Mouse (Mus musculus) neural tube, embryonic 11.5 days (tissue): ENCODE measurements around the gene Smarca5. TPM values are rescaled to one million over a fixed set of nuclear protein-coding genes. Genes with fewer than 3 reads are reported as not detected.

Source experiments
- ATAC-seq: fragments of 200-750 bp; cut with Nextera tagmentation; 2 replicates; pipeline ENCODE4 v1.8.0; 2017; ENCODE audit warnings: moderate number of reproducible peaks, mild to moderate bottlenecking, moderate TSS enrichment, moderate library complexity; ENCODE audit not compliant: insufficient read depth, low FRiP score, low TSS enrichment
- DNase-seq: peaks from one replicate; pipeline ENCODE4 v3.0.0-alpha.2; 2015; ENCODE audit warnings: low spot score
- H3K27ac ChIP-seq: fragments of 300-500 bp; sonication (generic); 2 replicates; pipeline ENCODE4 v1.5.1; 2014; ENCODE audit warnings: low read depth, mild to moderate bottlenecking, low read length
- H3K27me3 ChIP-seq: fragments of 300-500 bp; sonication (generic); 2 replicates; pipeline ENCODE4 v1.6.1; 2014; ENCODE audit warnings: mild to moderate bottlenecking, low read length, mixed read lengths; ENCODE audit not compliant: control insufficient read depth, insufficient read depth
- H3K36me3 ChIP-seq: fragments of 300-500 bp; sonication (generic); 2 replicates; pipeline ENCODE4 v1.6.1; 2014; ENCODE audit warnings: mild to moderate bottlenecking, low read length, moderate library complexity, mixed read lengths; ENCODE audit not compliant: control insufficient read depth, insufficient read depth
- H3K4me1 ChIP-seq: fragments of 300-500 bp; sonication (generic); 2 replicates; pipeline ENCODE4 v1.6.1; 2014; ENCODE audit warnings: low read length, mixed read lengths; ENCODE audit not compliant: control insufficient read depth, insufficient read depth
- H3K4me2 ChIP-seq: fragments of 300-500 bp; sonication (generic); 2 replicates; pipeline ENCODE4 v1.6.1; 2014; ENCODE audit warnings: low read depth, mild to moderate bottlenecking, moderate library complexity
- H3K4me3 ChIP-seq: fragments of 300-500 bp; sonication (generic); 2 replicates; pipeline ENCODE4 v1.5.1; 2014; ENCODE audit warnings: low read depth, low read length
- H3K9ac ChIP-seq: fragments of 300-500 bp; sonication (generic); 2 replicates; pipeline ENCODE4 v1.6.1; 2014; ENCODE audit warnings: mild to moderate bottlenecking, low read length
- H3K9me3 ChIP-seq: fragments of 300-500 bp; sonication (generic); 2 replicates; pipeline ENCODE4 v1.6.1; 2016; ENCODE audit warnings: low read length; ENCODE audit not compliant: control insufficient read depth
- WGBS: fragments of 180-500 bp; shearing (Covaris S2); extraction: QIAGEN DNeasy Blood & Tissue Kit; methylation state at CpG from one replicate; pipeline ENCODE4 v1.1.7; 2014; 5-methylcytosine and 5-hydroxymethylcytosine counted together
- polyA plus RNA-seq: library from polyadenylated mRNA; unstranded; fragments of >200 nt; fragmentation: Nextera tagmentation; extraction: Ambion mirVana; gene quantifications from 2 replicates; pipeline ENCODE4 v1.2.1, GENCODE M21; 2014

The Smarca5 gene
- polyA plus RNA-seq, 1 experiment from 2014 or later, result 153 TPM

GRCm38 (mm10) chr8:80753017-80753715, 13.9 kb upstream of the Smarca5 start:
- peak; percentile 86 for ATAC-seq
- WGBS, result 31% methylated on average over 9 of the region's 9 CpGs

GRCm38 (mm10) chr8:80752429-80752828, 13.1 kb upstream of the Smarca5 start:
- no peak for ATAC-seq
- Histone ChIP-seq H3K27me3 (no peaks in the 10 kb centered on the region), H3K9ac (no peak overlapping the region), H3K36me3 (no peaks in the 10 kb centered on the region), H3K27ac (no peak overlapping the region), H3K9me3 (no peaks in the 10 kb centered on the region), H3K4me1 (no peaks in the 10 kb centered on the region), H3K4me3 (no peak overlapping the region), H3K4me2 (no peak overlapping the region)
- no peak for DNase-seq
- WGBS, result 75% methylated on average over 7 of the region's 7 CpGs

More at GRCm38 (mm10) chr8:80753017-80753715, 13.9 kb upstream of the Smarca5 start:
- DNase-seq, result peak; percentile 82
- Histone ChIP-seq H3K27ac (no peak overlapping the region), H3K36me3 (no peaks in the 10 kb centered on the region), H3K27me3 (no peaks in the 10 kb centered on the region), H3K4me3 (no peak overlapping the region), H3K4me2 (no peak overlapping the region), H3K4me1 (no peaks in the 10 kb centered on the region), H3K9me3 (no peaks in the 10 kb centered on the region), H3K9ac (no peak overlapping the region)

- Histone ChIP-seq H3K4me1 (no peaks in the 10 kb centered on the region), H3K27ac (no peak overlapping the region), H3K4me2 (no peak overlapping the region), H3K36me3 (no peaks in the 10 kb centered on the region), H3K9ac (no peak overlapping the region), H3K9me3 (no peaks in the 10 kb centered on the region), H3K4me3 (no peak overlapping the region), H3K27me3 (no peaks in the 10 kb centered on the region)
- ATAC-seq, result no peak
- no peak for DNase-seq
- 86% methylated on average over 4 of the region's 4 CpGs for WGBS
Observed at GRCm38 (mm10) chr8:80749091-80749490, 9.8 kb upstream of the Smarca5 start.

- DNase-seq (no peak), ATAC-seq (peak; percentile 39)
- H3K9ac ChIP-seq, result peak overlapping the region; percentile 30
- H3K9me3 ChIP-seq, result no peaks in the 10 kb centered on the region
- peaks cover 5% of the 10 kb centered on the region for H3K36me3 ChIP-seq
- peak overlapping the region; percentile 35 for H3K4me3 ChIP-seq
- no peaks in the 10 kb centered on the region for H3K27me3 ChIP-seq
- WGBS, result 18% methylated on average over 14 of the region's 14 CpGs
- peak overlapping the region; percentile 35 for H3K4me2 ChIP-seq
- H3K27ac ChIP-seq, result peak overlapping the region; percentile 56
- peaks cover 4% of the 10 kb centered on the region for H3K4me1 ChIP-seq
Observed at GRCm38 (mm10) chr8:80739932-80740331, 635 bp upstream of the Smarca5 start.

GRCm38 (mm10) chr8:80738388-80739154, 726 bp downstream of the Smarca5 start:
- peak overlapping the region; percentile 83 for H3K9ac ChIP-seq

GRCm38 (mm10) chr8:80738046-80738387, 1.3 kb downstream of the Smarca5 start:
- no peaks in the 10 kb centered on the region for H3K27me3 ChIP-seq
- peak overlapping the region; percentile 86 for H3K4me3 ChIP-seq
- ATAC-seq (no peak), DNase-seq (no peak)
- H3K4me1 ChIP-seq, result peaks cover 4% of the 10 kb centered on the region
- under 1% methylated on average over 5 of the region's 5 CpGs for WGBS
- peak overlapping the region; percentile 83 for H3K9ac ChIP-seq
- no peaks in the 10 kb centered on the region for H3K9me3 ChIP-seq
- peak overlapping the region; percentile 97 for H3K27ac ChIP-seq
- peaks cover 5% of the 10 kb centered on the region for H3K36me3 ChIP-seq
- H3K4me2 ChIP-seq, result peak overlapping the region; percentile 84

More at GRCm38 (mm10) chr8:80738388-80739154, 726 bp downstream of the Smarca5 start:
- Histone ChIP-seq H3K4me1 (peaks cover 4% of the 10 kb centered on the region), H3K9me3 (no peaks in the 10 kb centered on the region), H3K27ac (peak overlapping the region; percentile 97), H3K36me3 (peaks cover 5% of the 10 kb centered on the region), H3K4me3 (peak overlapping the region; percentile 86), H3K27me3 (no peaks in the 10 kb centered on the region), H3K4me2 (peak overlapping the region; percentile 84)
- DNase-seq (peak; percentile 74), ATAC-seq (peak; percentile 75)
- WGBS, result under 1% methylated on average over 76 of the region's 84 CpGs

- ATAC-seq (no peak), DNase-seq (no peak)
- Histone ChIP-seq H3K9ac (no peak overlapping the region), H3K36me3 (peaks cover 13% of the 10 kb centered on the region), H3K27me3 (no peaks in the 10 kb centered on the region), H3K27ac (no peak overlapping the region), H3K4me3 (no peak overlapping the region), H3K9me3 (no peaks in the 10 kb centered on the region), H3K4me1 (no peaks in the 10 kb centered on the region), H3K4me2 (no peak overlapping the region)
Observed at GRCm38 (mm10) chr8:80732326-80732725, 7.0 kb downstream of the Smarca5 start.

- no peak overlapping the region for H3K4me3 ChIP-seq
- WGBS, result 88% methylated on average over 1 of the region's 1 CpGs
- no peak for DNase-seq
- H3K4me1 ChIP-seq, result no peaks in the 10 kb centered on the region
- no peak overlapping the region for H3K9ac ChIP-seq
- no peak overlapping the region for H3K27ac ChIP-seq
- ATAC-seq, result no peak
- H3K4me2 ChIP-seq, result no peak overlapping the region
- H3K27me3 ChIP-seq, result no peaks in the 10 kb centered on the region
- no peaks in the 10 kb centered on the region for H3K9me3 ChIP-seq
- H3K36me3 ChIP-seq, result peaks cover 12% of the 10 kb centered on the region
Observed at GRCm38 (mm10) chr8:80714461-80714860, 24.8 kb downstream of the Smarca5 start.
